Mouse (Mus musculus): Measurements from ENCODE around the gene Kprp. TPM values are rescaled to one million over a fixed set of nuclear protein-coding genes. Genes with fewer than 3 reads are reported as not detected.

Kprp gene
- polyA plus RNA-seq (2012; rRNA removed; ENCODE audit: low replicate concordance): 0.30 and 3.9 TPM in 2 replicates

GRCm38 (mm10) chr3:92827108-92827507 is at the start of gene Kprp:
Kprp (minus strand) TSS chr3:92827247.

DNA sequence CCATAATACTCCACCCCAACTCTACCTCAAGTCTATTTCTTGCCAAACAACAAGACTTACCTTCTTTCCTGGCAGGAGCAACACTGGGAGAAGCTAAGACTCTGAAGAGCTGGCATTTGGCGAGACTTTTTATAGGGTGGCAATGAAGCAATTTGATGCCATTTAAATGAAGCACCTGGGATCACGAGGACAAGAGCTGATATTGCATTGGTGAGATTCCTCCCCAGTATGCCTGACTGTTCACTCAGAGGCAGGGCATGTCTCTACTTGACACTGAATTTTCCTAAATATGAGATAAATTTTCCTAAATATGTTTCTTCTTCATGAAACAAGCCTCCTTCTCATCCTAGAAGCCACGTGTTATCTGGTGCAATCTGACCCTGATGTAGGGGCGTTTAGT is 43.1 kb upstream of the Kprp start, which contains the start of gene 2310050C09Rik:
TSS of gene 2310050C09Rik (minus strand) at position 101 of the 400 bp plus-strand sequence.

DNA sequence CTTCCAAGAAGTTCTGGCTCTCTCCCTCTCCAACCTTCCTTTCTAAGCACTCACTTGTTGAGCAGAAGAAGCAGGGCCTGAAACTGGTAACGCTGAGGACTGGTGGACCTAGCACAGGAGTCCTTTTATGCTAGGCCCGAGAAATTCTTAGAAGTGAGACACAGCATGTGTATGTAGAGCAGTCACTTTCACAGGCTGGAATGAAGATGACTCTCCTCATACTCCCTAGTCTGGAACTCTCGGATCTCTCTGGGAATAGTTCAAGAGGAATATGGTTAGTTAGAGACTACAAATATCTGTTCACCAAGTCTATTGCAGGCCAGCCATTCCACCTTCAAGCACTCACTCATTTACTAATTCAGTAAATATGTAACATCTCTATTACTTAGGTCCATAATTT is 24.1 kb upstream of the Kprp start, which contains the start of gene Lce1l:
TSS of gene Lce1l (minus strand) at position 101 of the 400 bp plus-strand sequence.

GRCm38 (mm10) chr3:92807791-92808190 is 19.3 kb downstream of the Kprp start, which contains the start of gene Lce1k:
Lce1k (minus strand) TSS chr3:92807891.

DNA sequence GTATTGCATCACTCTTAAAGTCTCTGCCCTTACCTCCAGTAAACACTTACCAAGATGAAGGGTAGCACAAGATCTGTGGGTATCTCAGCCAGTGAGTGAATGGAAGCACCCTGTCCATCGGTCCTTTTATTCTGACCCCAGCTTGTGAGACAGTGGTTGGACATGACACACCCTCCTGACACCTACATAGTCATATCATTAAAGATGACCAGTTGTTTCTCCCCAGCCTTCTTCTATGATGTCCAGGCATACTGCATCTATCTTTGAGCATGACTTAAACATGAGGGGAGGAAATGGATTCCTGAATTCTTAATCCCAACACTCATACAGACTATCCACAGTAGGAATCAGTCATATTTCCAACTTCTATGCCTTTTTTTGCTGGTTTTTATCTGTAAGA is 36.6 kb downstream of the Kprp start, which contains the start of gene Lce1j:
TSS of gene Lce1j (minus strand) at position 101 of the 400 bp plus-strand sequence.

GRCm38 (mm10) chr3:92778799-92779198 is 48.2 kb downstream of the Kprp start, which contains the start of gene Lce1i:
Lce1i (minus strand) TSS chr3:92778899.

Other genes with a start within 250 kb of the Kprp start
- gene Smcp, start 238.2 kb downstream of the Kprp start, polyA plus RNA-seq (2012; rRNA removed; ENCODE audit: low replicate concordance): 0.24 TPM in 1 of 2 replicates, not detected in the other
- 0.20 TPM in 1 of 2 replicates, not detected in the other for gene 2210017I01Rik, start 219.8 kb downstream of the Kprp start, polyA plus RNA-seq (2012; rRNA removed; ENCODE audit: low replicate concordance)
- gene Lce6a, start 205.6 kb downstream of the Kprp start, polyA plus RNA-seq (2012; rRNA removed; ENCODE audit: low replicate concordance): 0.66 and 1.3 TPM in 2 replicates
- 0.86 and 4.6 TPM in 2 replicates for gene Lce1a1, start 178.9 kb downstream of the Kprp start, polyA plus RNA-seq (2012; rRNA removed; ENCODE audit: low replicate concordance)
- gene Lce1b, start 170.3 kb downstream of the Kprp start, polyA plus RNA-seq (2012; rRNA removed; ENCODE audit: low replicate concordance): 1.4 and 8.5 TPM in 2 replicates
- 0.92 and 8.4 TPM in 2 replicates for gene Lce1a2, start 156.9 kb downstream of the Kprp start, polyA plus RNA-seq (2012; rRNA removed; ENCODE audit: low replicate concordance)
- gene Lce1c, start 148.0 kb downstream of the Kprp start, polyA plus RNA-seq (2012; rRNA removed; ENCODE audit: low replicate concordance): 1.2 and 5.9 TPM in 2 replicates
- 0.31 and 3.0 TPM in 2 replicates for gene Lce1d, start 140.0 kb downstream of the Kprp start, polyA plus RNA-seq (2012; rRNA removed; ENCODE audit: low replicate concordance)
- 0.93 TPM in 1 of 2 replicates, not detected in the other for gene Lce1e, start 118.2 kb downstream of the Kprp start, polyA plus RNA-seq (2012; rRNA removed; ENCODE audit: low replicate concordance)
- gene Lce1f, start 106.9 kb downstream of the Kprp start, polyA plus RNA-seq (2012; rRNA removed; ENCODE audit: low replicate concordance): 0.91 TPM in 1 of 2 replicates, not detected in the other
- gene Gm38119, start 88.2 kb downstream of the Kprp start, polyA plus RNA-seq (2012; rRNA removed; ENCODE audit: low replicate concordance): not detected in 2 replicates
- gene Lce1g, start 74.9 kb downstream of the Kprp start, polyA plus RNA-seq (2012; rRNA removed; ENCODE audit: low replicate concordance): not detected in 2 replicates
- 0.22 and 0.56 TPM in 2 replicates for gene Lce1h, start 62.2 kb downstream of the Kprp start, polyA plus RNA-seq (2012; rRNA removed; ENCODE audit: low replicate concordance)
- 1.3 TPM in 1 of 2 replicates, not detected in the other for gene Lce1i, start 48.3 kb downstream of the Kprp start, polyA plus RNA-seq (2012; rRNA removed; ENCODE audit: low replicate concordance)
- 0.95 TPM in 1 of 2 replicates, not detected in the other for gene Lce1j, start 36.7 kb downstream of the Kprp start, polyA plus RNA-seq (2012; rRNA removed; ENCODE audit: low replicate concordance)
- 0.76 TPM in 1 of 2 replicates, not detected in the other for gene Lce1k, start 19.4 kb downstream of the Kprp start, polyA plus RNA-seq (2012; rRNA removed; ENCODE audit: low replicate concordance)
- gene Lce1l, start 24.0 kb upstream of the Kprp start, polyA plus RNA-seq (2012; rRNA removed; ENCODE audit: low replicate concordance): 5.9 TPM in 1 of 2 replicates, not detected in the other
- 0.25 and 9.0 TPM in 2 replicates for gene 2310050C09Rik, start 43.0 kb upstream of the Kprp start, polyA plus RNA-seq (2012; rRNA removed; ENCODE audit: low replicate concordance)
- gene Lce3a, start 99.0 kb upstream of the Kprp start, polyA plus RNA-seq (2012; rRNA removed; ENCODE audit: low replicate concordance): not detected in 2 replicates
- not detected in 2 replicates for gene Lce3b, start 105.7 kb upstream of the Kprp start, polyA plus RNA-seq (2012; rRNA removed; ENCODE audit: low replicate concordance)
- gene Lce3c, start 117.2 kb upstream of the Kprp start, polyA plus RNA-seq (2012; rRNA removed; ENCODE audit: low replicate concordance): not detected in 2 replicates
- gene Lce3d, start 130.1 kb upstream of the Kprp start, polyA plus RNA-seq (2012; rRNA removed; ENCODE audit: low replicate concordance): not detected in 2 replicates
- not detected in 2 replicates for gene Lce3e, start 139.8 kb upstream of the Kprp start, polyA plus RNA-seq (2012; rRNA removed; ENCODE audit: low replicate concordance)
- 0.30 TPM in 1 of 2 replicates, not detected in the other for gene Lce3f, start 165.0 kb upstream of the Kprp start, polyA plus RNA-seq (2012; rRNA removed; ENCODE audit: low replicate concordance)
- 0.85 and 11.7 TPM in 2 replicates for gene Crct1, start 188.4 kb upstream of the Kprp start, polyA plus RNA-seq (2012; rRNA removed; ENCODE audit: low replicate concordance)
- 1.9 and 9.2 TPM in 2 replicates for gene Lce1m, start 191.8 kb upstream of the Kprp start, polyA plus RNA-seq (2012; rRNA removed; ENCODE audit: low replicate concordance)
- gene Gm4858, start 241.6 kb upstream of the Kprp start, polyA plus RNA-seq (2012; rRNA removed; ENCODE audit: low replicate concordance): not detected in 2 replicates

All from mammary gland, adult 2 months (tissue).